Mouse (Mus musculus): Measurements from ENCODE around the gene Celf3. TPM values are rescaled to one million over a fixed set of nuclear protein-coding genes. Genes with fewer than 3 reads are reported as not detected.

Gene Celf3
- total and polyA plus RNA-seq, 3 experiments: 0.21 to 0.56 TPM; not detected in 1

GRCm38 (mm10) chr3:94468931-94469330 lies 9.2 kb upstream of the Celf3 start:
- no peak overlapping the region for H3K4me3 ChIP-seq (replicated peaks in 1 of 3; ENCODE audit: low read depth in 2 of 3, low read length in 2 of 3, poor library complexity in 1 of 3)
- in situ Hi-C loops (cut with MboI; ENCODE audit: low pct_ligation_motif_present, low pct_unique_long_range_greater_than_20kb, low sequenced_read_pairs): loop anchor here (25.0 kb wide), 1 partner anchor 143 kb away; no protein-coding TSS in a partner anchor
- no peak for DNase-seq (ENCODE audit: extremely low read depth)
- H3K36me3 ChIP-seq (replicated peaks in 1 of 2; ENCODE audit: control insufficient read depth in 1 of 2, insufficient read depth in 1 of 2, low read length in 1 of 2): no peaks in the 10 kb centered on the region
- no peak overlapping the region for H3K9ac ChIP-seq (ENCODE audit: insufficient read depth, low read depth)
- 0 out of 4 replicates have a peak, but pooled peaks cover 2 to 4% of the 10 kb centered on the region in 2 experiments for H3K4me1 ChIP-seq (ENCODE audit: control insufficient read depth in 1 of 2, insufficient read depth in 2 of 2)
- no peaks in the 10 kb centered on the region for H3K27me3 ChIP-seq (replicated peaks)
- no peak overlapping the region for H3K4me2 ChIP-seq (ENCODE audit: insufficient read depth, low read depth, poor library complexity, severe bottlenecking)
- H3K79me2 ChIP-seq (replicated peaks; ENCODE audit: control insufficient read depth, extremely low read depth, insufficient read depth, poor library complexity, severe bottlenecking): no peaks in the 10 kb centered on the region
- H3K9me3 ChIP-seq (replicated peaks; ENCODE audit: low read length): no peaks in the 10 kb centered on the region
- no peak for TF ChIP-seq ZKSCAN1 (IDR thresholded peaks at IDR 0.05; ENCODE audit: borderline replicate concordance, low read depth, low read length)
- no peak for TF ChIP-seq PAX5 (IDR thresholded peaks at IDR 0.05; ENCODE audit: low read length)
- H3K27ac ChIP-seq (ENCODE audit: insufficient read depth, low read depth): no peak overlapping the region
- dilution Hi-C loops (cut with MboI; ENCODE audit: extremely low pct_ligation_motif_present, extremely low pct_unique_long_range_greater_than_20kb, low sequenced_read_pairs): no loop called here

GRCm38 (mm10) chr3:94472447-94473114 lies 5.5 kb upstream of the Celf3 start:
- in situ Hi-C loops (cut with MboI; ENCODE audit: low pct_ligation_motif_present, low pct_unique_long_range_greater_than_20kb, low sequenced_read_pairs): loop anchor here (25.0 kb wide), 1 partner anchor 140 kb away; no protein-coding TSS in a partner anchor
- no peak overlapping the region for H3K4me3 ChIP-seq (replicated peaks in 1 of 3; ENCODE audit: low read depth in 2 of 3, low read length in 2 of 3, poor library complexity in 1 of 3)
- no peak overlapping the region for H3K27ac ChIP-seq (ENCODE audit: insufficient read depth, low read depth)
- no peaks in the 10 kb centered on the region for H3K27me3 ChIP-seq (replicated peaks)
- H3K4me1 ChIP-seq (ENCODE audit: control insufficient read depth in 1 of 2, insufficient read depth in 2 of 2): 0 out of 4 replicates have a peak, but pooled peaks cover 2 to 4% of the 10 kb centered on the region in 2 experiments
- no peak overlapping the region for H3K4me2 ChIP-seq (ENCODE audit: insufficient read depth, low read depth, poor library complexity, severe bottlenecking)
- no peak for DNase-seq (ENCODE audit: extremely low read depth)
- no peaks in the 10 kb centered on the region for H3K79me2 ChIP-seq (replicated peaks; ENCODE audit: control insufficient read depth, extremely low read depth, insufficient read depth, poor library complexity, severe bottlenecking)
- no peaks in the 10 kb centered on the region for H3K36me3 ChIP-seq (replicated peaks in 1 of 2; ENCODE audit: control insufficient read depth in 1 of 2, insufficient read depth in 1 of 2, low read length in 1 of 2)
- H3K9me3 ChIP-seq (replicated peaks; ENCODE audit: low read length): no peaks in the 10 kb centered on the region
- dilution Hi-C loops (cut with MboI; ENCODE audit: extremely low pct_ligation_motif_present, extremely low pct_unique_long_range_greater_than_20kb, low sequenced_read_pairs): no loop called here
- TF ChIP-seq SMC3 (IDR thresholded peaks at IDR 0.05; ENCODE audit: low read depth, low read length) (no peak), MAX (IDR thresholded peaks at IDR 0.05; ENCODE audit: low read length) (no peak), EP300 (IDR thresholded peaks at IDR 0.05; ENCODE audit: low read length) (no peak), CHD2 (IDR thresholded peaks at IDR 0.05; ENCODE audit: low read length) (no peak), MXI1 (IDR thresholded peaks at IDR 0.05; ENCODE audit: low read depth, low read length) (no peak), MYC (IDR thresholded peaks at IDR 0.05; ENCODE audit: low read depth, low read length) (no peak), ELF1 (IDR thresholded peaks at IDR 0.05; ENCODE audit: low read depth, low read length) (no peak), USF2 (conservative IDR thresholded peaks at IDR 0.05; ENCODE audit: low read depth, low read length) (no peak), MEF2A (IDR thresholded peaks at IDR 0.05; ENCODE audit: borderline replicate concordance, low read depth, low read length) (no peak), SIN3A (IDR thresholded peaks at IDR 0.05; ENCODE audit: low read length) (no peak)
- H3K9ac ChIP-seq (ENCODE audit: insufficient read depth, low read depth): no peak overlapping the region

DNA sequence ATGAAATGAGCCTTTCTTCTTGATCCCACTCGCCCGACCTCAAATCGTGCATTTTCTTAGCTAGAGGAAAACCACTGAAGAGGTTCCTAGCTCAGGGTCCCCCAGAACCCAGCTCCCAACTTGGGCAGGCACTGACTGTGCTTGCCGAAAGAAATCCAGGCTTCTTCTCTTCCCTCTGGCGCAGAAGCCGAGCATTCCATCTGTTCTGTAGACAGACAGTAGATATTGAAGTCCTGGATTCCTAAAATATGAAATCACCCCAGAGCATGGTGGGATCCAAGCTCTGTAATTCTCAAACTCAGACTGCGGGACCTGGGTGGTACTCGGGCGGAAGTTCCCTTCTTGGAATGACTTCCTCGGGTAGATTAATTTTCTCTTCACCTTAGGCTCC lies 5.0 kb upstream of the Celf3 start:
- no peaks in the 10 kb centered on the region for H3K36me3 ChIP-seq (replicated peaks in 1 of 2; ENCODE audit: control insufficient read depth in 1 of 2, insufficient read depth in 1 of 2, low read length in 1 of 2)
- in situ Hi-C loops (cut with MboI; ENCODE audit: low pct_ligation_motif_present, low pct_unique_long_range_greater_than_20kb, low sequenced_read_pairs) (loop anchor here (25.0 kb wide), 1 partner anchor 139 kb away; no protein-coding TSS in a partner anchor), dilution Hi-C loops (cut with MboI; ENCODE audit: extremely low pct_ligation_motif_present, extremely low pct_unique_long_range_greater_than_20kb, low sequenced_read_pairs) (no loop called here)
- H3K4me1 ChIP-seq (ENCODE audit: control insufficient read depth in 1 of 2, insufficient read depth in 2 of 2): 0 out of 4 replicates have a peak, but pooled peaks cover 2 to 4% of the 10 kb centered on the region in 2 experiments
- no peaks in the 10 kb centered on the region for H3K9me3 ChIP-seq (replicated peaks; ENCODE audit: low read length)
- TF ChIP-seq MXI1 (IDR thresholded peaks at IDR 0.05; ENCODE audit: low read depth, low read length): no peak
- no peak for TF ChIP-seq HCFC1 (IDR thresholded peaks at IDR 0.05; ENCODE audit: low read depth, low read length)
- TF ChIP-seq JUND (conservative IDR thresholded peaks at IDR 0.05; ENCODE audit: low read depth, low read length): no peak
- TF ChIP-seq POLR2AphosphoS2 (IDR thresholded peaks at IDR 0.05; ENCODE audit: low read depth, low read length): no peak
- TF ChIP-seq PAX5 (IDR thresholded peaks at IDR 0.05; ENCODE audit: low read length): no peak
- no peak for TF ChIP-seq JUN (IDR thresholded peaks at IDR 0.05; ENCODE audit: insufficient read depth, low read depth, low read length)
- TF ChIP-seq MYC (IDR thresholded peaks at IDR 0.05; ENCODE audit: low read depth, low read length): no peak
- TF ChIP-seq UBTF (IDR thresholded peaks at IDR 0.05; ENCODE audit: low read depth, low read length): no peak
- no peak for TF ChIP-seq GABPA (IDR thresholded peaks at IDR 0.05; ENCODE audit: insufficient replicate concordance, low read depth, low read length)
- no peak overlapping the region for H3K27ac ChIP-seq (ENCODE audit: insufficient read depth, low read depth)
- DNase-seq (ENCODE audit: extremely low read depth): no peak
- no peak overlapping the region for H3K4me2 ChIP-seq (ENCODE audit: insufficient read depth, low read depth, poor library complexity, severe bottlenecking)
- no peaks in the 10 kb centered on the region for H3K79me2 ChIP-seq (replicated peaks; ENCODE audit: control insufficient read depth, extremely low read depth, insufficient read depth, poor library complexity, severe bottlenecking)
- no peak overlapping the region for H3K9ac ChIP-seq (ENCODE audit: insufficient read depth, low read depth)
- H3K27me3 ChIP-seq (replicated peaks): no peaks in the 10 kb centered on the region
- H3K4me3 ChIP-seq (replicated peaks in 1 of 3; ENCODE audit: low read depth in 2 of 3, low read length in 2 of 3, poor library complexity in 1 of 3): no peak overlapping the region

Measured in CH12.LX (cell line).